Comparison of ENCODE assay signal across 8 mouse cellular contexts in the genomic region with DNA sequence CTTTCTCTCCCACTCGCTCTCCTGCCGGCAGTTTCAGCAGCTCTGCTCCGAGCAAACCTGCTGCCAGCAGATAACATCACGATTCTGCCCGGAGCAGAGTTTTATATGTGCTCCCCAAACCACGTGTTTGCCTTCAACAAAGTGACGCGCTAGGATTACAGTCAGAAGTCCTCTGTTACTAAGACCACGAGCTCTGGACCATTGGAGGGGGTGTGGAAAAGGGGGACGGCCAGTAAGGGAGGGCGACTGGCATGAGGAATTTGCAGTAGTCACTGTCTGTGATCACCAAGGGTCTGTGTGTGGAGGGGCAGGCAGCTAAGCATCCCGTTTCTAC. TPM values are rescaled to one million over a fixed set of nuclear protein-coding genes. Genes with fewer than 3 reads are reported as not detected.
DNase-seq lines count a peak whose midpoint lies in the region; ATAC-seq and TF ChIP-seq lines count a peak whose summit lies in the region.

A gene (minus strand): TSS at position 75 of the 334 bp plus-strand sequence.

- H3K27me3 ChIP-seq in kidney, embryonic 15.5 days = no peaks in the 10 kb centered on the region
- 0 out of 2 replicates have a peak, but pooled peaks cover 2% of the 10 kb centered on the region for H3K27me3 ChIP-seq in forebrain, embryonic 16.5 days (replicated peaks; ENCODE audit: control insufficient read depth, insufficient read depth, low read length)
- no peaks in the 10 kb centered on the region for H3K27me3 ChIP-seq in hindbrain, embryonic 15.5 days
- H3K27me3 ChIP-seq in liver, embryonic 14.5 days (ENCODE audit: control insufficient read depth, insufficient read depth, low read length) = peaks cover 35% of the 10 kb centered on the region

- H3K4me2 ChIP-seq in kidney, embryonic 15.5 days = peak within 1 kb of the TSS; percentile 94
- H3K4me2 ChIP-seq in forebrain, embryonic 16.5 days (ENCODE audit: low read length) = peak within 1 kb of the TSS; percentile 96
- H3K4me2 ChIP-seq in hindbrain, embryonic 15.5 days = peak within 1 kb of the TSS; percentile 89
- peak within 1 kb of the TSS; percentile 60 for H3K4me2 ChIP-seq in liver, embryonic 14.5 days (ENCODE audit: low read depth)

- H3K9ac ChIP-seq in kidney, embryonic 15.5 days = peak within 1 kb of the TSS; percentile 67
- peak within 1 kb of the TSS; percentile 80 for H3K9ac ChIP-seq in forebrain, embryonic 16.5 days (replicated peaks; ENCODE audit: low read depth, low read length)
- peak within 1 kb of the TSS; percentile 82 for H3K9ac ChIP-seq in hindbrain, embryonic 15.5 days
- H3K9ac ChIP-seq in liver, embryonic 14.5 days (replicated peaks) = no peak within 1 kb of the TSS; the same call in 1 of the 2 replicates

- DNase-seq in kidney, adult 8-10 months = no peak
- peak; percentile 29 for DNase-seq in NIH3T3 (ENCODE audit: low read depth)
- DNase-seq in liver, embryonic 14.5 days (ENCODE audit: low read depth in 3 of 3, low spot score in 3 of 3) = no peak
- DNase-seq in right cerebral cortex, adult 2 months (ENCODE audit: low spot score in 2 of 2) = peak; percentile 40 to 41
- DNase-seq in testis, postnatal 14 days (ENCODE audit: low spot score) = no peak

- peaks cover 32% of the 10 kb centered on the region for H3K4me1 ChIP-seq in kidney, embryonic 15.5 days
- H3K4me1 ChIP-seq in forebrain, embryonic 16.5 days (replicated peaks; ENCODE audit: control insufficient read depth, insufficient read depth, low read length) = peaks cover 30% of the 10 kb centered on the region
- H3K4me1 ChIP-seq in hindbrain, embryonic 15.5 days (replicated peaks) = peaks cover 34% of the 10 kb centered on the region
- no peaks in the 10 kb centered on the region; a peak in 1 of 4 replicates for H3K4me1 ChIP-seq in liver, embryonic 14.5 days (replicated peaks; ENCODE audit: control insufficient read depth in 2 of 2, insufficient read depth in 2 of 2, low read length in 1 of 2)

- WGBS in kidney, embryonic 15.5 days = 2% methylated on average over 12 of the region's 12 CpGs
- 4% methylated on average over 12 of the region's 12 CpGs for WGBS in forebrain, embryonic 16.5 days
- 2% methylated on average over 12 of the region's 12 CpGs for WGBS in hindbrain, embryonic 15.5 days
- 5% methylated on average over 12 of the region's 12 CpGs for WGBS in liver, embryonic 14.5 days (ENCODE audit: insufficient replicate concordance)

- H3K9me3 ChIP-seq in kidney, embryonic 15.5 days (replicated peaks) = no peaks in the 10 kb centered on the region
- H3K9me3 ChIP-seq in forebrain, embryonic 16.5 days (ENCODE audit: control insufficient read depth, low read length) = no peaks in the 10 kb centered on the region
- no peaks in the 10 kb centered on the region for H3K9me3 ChIP-seq in hindbrain, embryonic 15.5 days
- H3K9me3 ChIP-seq in liver, embryonic 14.5 days (ENCODE audit: control insufficient read depth, low read length) = no peaks in the 10 kb centered on the region

- H3K27ac ChIP-seq in kidney, embryonic 15.5 days = peak within 1 kb of the TSS; percentile 84
- H3K27ac ChIP-seq in forebrain, embryonic 16.5 days (ENCODE audit: low read length) = peak within 1 kb of the TSS; percentile 56; the same call in 1 of the 2 replicates
- H3K27ac ChIP-seq in hindbrain, embryonic 15.5 days (replicated peaks) = peak within 1 kb of the TSS; percentile 74
- no peak within 1 kb of the TSS for H3K27ac ChIP-seq in liver, embryonic 14.5 days

- H3K4me3 ChIP-seq in kidney, embryonic 15.5 days (replicated peaks) = peak within 1 kb of the TSS; percentile 68
- peak within 1 kb of the TSS; percentile 78 for H3K4me3 ChIP-seq in forebrain, embryonic 16.5 days (replicated peaks; ENCODE audit: low read length)
- peak within 1 kb of the TSS; percentile 82 for H3K4me3 ChIP-seq in hindbrain, embryonic 15.5 days
- peak within 1 kb of the TSS; percentile 35 to 45 for H3K4me3 ChIP-seq in liver, embryonic 14.5 days (ENCODE audit: insufficient read depth in 1 of 2, low read depth in 2 of 2, low read length in 2 of 2)

- TF ChIP-seq EP300 in liver, embryonic 14.5 days (IDR thresholded peaks at IDR 0.05; ENCODE audit: low read depth) = no peak

- H3K36me3 ChIP-seq in kidney, embryonic 15.5 days = no peaks in the 10 kb centered on the region
- no peaks in the 10 kb centered on the region for H3K36me3 ChIP-seq in forebrain, embryonic 16.5 days (ENCODE audit: control insufficient read depth, insufficient read depth)
- no peaks in the 10 kb centered on the region for H3K36me3 ChIP-seq in hindbrain, embryonic 15.5 days
- H3K36me3 ChIP-seq in liver, embryonic 14.5 days (replicated peaks; ENCODE audit: control insufficient read depth, insufficient read depth, low read depth) = no peaks in the 10 kb centered on the region

- peak; percentile 22 for ATAC-seq in kidney, embryonic 15.5 days (replicated peaks; ENCODE audit: low FRiP score)
- peak; percentile 44; the same call in 1 of the 2 replicates for ATAC-seq in forebrain, embryonic 16.5 days
- ATAC-seq in hindbrain, embryonic 15.5 days (ENCODE audit: low FRiP score, low read depth) = peak; percentile 46
- ATAC-seq in liver, embryonic 14.5 days (ENCODE audit: insufficient read depth) = peak; percentile 47; the same call in 1 of the 2 replicates

- no peak for TF ChIP-seq CTCF in liver, embryonic 14.5 days (IDR thresholded peaks at IDR 0.05; ENCODE audit: low read depth)

RNA-seq across cellular contexts. Expression of the gene that starts here (rescaled TPM):
- 16.4 and 23.5 TPM in 2 replicates for polyA plus RNA-seq in kidney, embryonic 15.5 days (2015; fragmentation: Nextera tagmentation; extraction: Ambion mirVana)
- polyA plus RNA-seq in forebrain, embryonic 16.5 days (2015; fragmentation: Nextera tagmentation; extraction: Ambion mirVana) = 21.4 and 22.0 TPM in 2 replicates
- 27.0 and 36.2 TPM in 2 replicates for polyA plus RNA-seq in hindbrain, embryonic 15.5 days (2015; fragmentation: Nextera tagmentation; extraction: Ambion mirVana)
- polyA plus RNA-seq in liver, embryonic 14.5 days (2012; rRNA removed) = 0.11 and 0.21 TPM in 2 replicates
- 0.66 and 1.3 TPM in 2 replicates for polyA plus RNA-seq in liver, embryonic 14.5 days (2014; fragmentation: Nextera tagmentation; extraction: Ambion mirVana)

Comparison
In these comparisons a context has a peak if more than half of its experiments do, and no peak if none do; other contexts are left out.
1. DNase-seq: peak in NIH3T3 (single experiment) and right cerebral cortex, adult 2 months (2 of 2); none in kidney, adult 8-10 months (0 of 2), liver, embryonic 14.5 days (0 of 3) and testis, postnatal 14 days (single experiment).
2. Peak in every context shown above with its lines, with median percentiles within 50 percentile points of each other: ATAC-seq, H3K4me2 ChIP-seq and H3K4me3 ChIP-seq.